Mouse (Mus musculus) embryonic facial prominence, embryonic 12.5 days (tissue): ENCODE measurements at regions not wholly inside any gene's neighbourhood (a gene's known extent, or its start where the extent isn't known, plus 50 kb on each side); places are given as distances from the start of the nearest gene placed in this dataset.

ENCODE experiments used
- ATAC-seq: fragments of 200-750 bp; cut with Nextera tagmentation; 2 replicates; pipeline ENCODE4 v1.8.0; 2017; ENCODE audit not compliant: insufficient number of reproducible peaks, insufficient read depth, low FRiP score, low TSS enrichment
- H3K27ac ChIP-seq: fragments of 300-500 bp; sonication (generic); 2 replicates; pipeline ENCODE4 v1.5.1; 2016; ENCODE audit warnings: mild to moderate bottlenecking
- H3K27me3 ChIP-seq: fragments of 300-500 bp; sonication (generic); 2 replicates; pipeline ENCODE4 v1.6.1; 2016; ENCODE audit warnings: mild to moderate bottlenecking, moderate library complexity
- H3K36me3 ChIP-seq: fragments of 300-500 bp; sonication (generic); 2 replicates; pipeline ENCODE4 v1.6.1; 2016; ENCODE audit warnings: mild to moderate bottlenecking
- H3K4me1 ChIP-seq: fragments of 300-500 bp; sonication (generic); 2 replicates; pipeline ENCODE4 v1.6.1; 2016
- H3K4me2 ChIP-seq: fragments of 300-500 bp; sonication (generic); replicated peaks from 2 replicates; pipeline ENCODE4 v1.6.1; 2016; ENCODE audit warnings: mild to moderate bottlenecking, moderate library complexity
- H3K4me3 ChIP-seq: fragments of 300-500 bp; sonication (generic); 2 replicates; pipeline ENCODE4 v1.5.1; 2016; ENCODE audit warnings: mild to moderate bottlenecking
- H3K9ac ChIP-seq: fragments of 300-500 bp; sonication (generic); 2 replicates; pipeline ENCODE4 v1.6.1; 2016; ENCODE audit warnings: mild to moderate bottlenecking, moderate library complexity
- H3K9me3 ChIP-seq: fragments of 300-500 bp; sonication (generic); 2 replicates; pipeline ENCODE4 v1.6.1; 2016; ENCODE audit warnings: mild to moderate bottlenecking, moderate library complexity
- whole genome bisulfite sequencing: fragments of 180-500 bp; shearing (Covaris S2); methylation state at CpG from one replicate; pipeline ENCODE4 v1.1.7; 2016; 5-methylcytosine and 5-hydroxymethylcytosine counted together

- no peak for ATAC-seq
- H3K9me3 ChIP-seq = no peaks in the 10 kb centered on the region
- no peaks in the 10 kb centered on the region for H3K36me3 ChIP-seq
- H3K9ac ChIP-seq = no peak overlapping the region
- H3K27me3 ChIP-seq = no peaks in the 10 kb centered on the region
- 73% methylated on average over 5 of the region's 5 CpGs for WGBS
- H3K4me1 ChIP-seq = no peaks in the 10 kb centered on the region
- no peak overlapping the region for H3K27ac ChIP-seq
- no peak overlapping the region for H3K4me2 ChIP-seq
- no peak overlapping the region for H3K4me3 ChIP-seq
Measured at GRCm38 (mm10) chr6:103430933-103431594, 79.3 kb upstream of the Chl1 start.

- H3K4me2 ChIP-seq = no peak overlapping the region
- H3K27ac ChIP-seq = no peak overlapping the region
- 83% methylated on average over 5 of the region's 5 CpGs for WGBS
- no peaks in the 10 kb centered on the region for H3K27me3 ChIP-seq
- H3K4me1 ChIP-seq = no peaks in the 10 kb centered on the region
- H3K36me3 ChIP-seq = no peaks in the 10 kb centered on the region
- H3K4me3 ChIP-seq = no peak overlapping the region
- no peaks in the 10 kb centered on the region for H3K9me3 ChIP-seq
- ATAC-seq = no peak
- no peak overlapping the region for H3K9ac ChIP-seq
Measured at GRCm38 (mm10) chr6:103431595-103431957, 78.8 kb upstream of the Chl1 start.
